Mouse (Mus musculus) urinary bladder, postnatal 14 days (tissue): ENCODE measurements around the gene Nrg4.
"Not testable (repeated sequence)": the region's sequence is repeated elsewhere in the genome, so short reads cannot be mapped to it uniquely, and the experiment has no call there.

Experiments used
- DNase-seq: peaks from one replicate; pipeline ENCODE4 v3.0.0; 2021; ENCODE audit warnings: low spot score

Gene Nrg4

DNA sequence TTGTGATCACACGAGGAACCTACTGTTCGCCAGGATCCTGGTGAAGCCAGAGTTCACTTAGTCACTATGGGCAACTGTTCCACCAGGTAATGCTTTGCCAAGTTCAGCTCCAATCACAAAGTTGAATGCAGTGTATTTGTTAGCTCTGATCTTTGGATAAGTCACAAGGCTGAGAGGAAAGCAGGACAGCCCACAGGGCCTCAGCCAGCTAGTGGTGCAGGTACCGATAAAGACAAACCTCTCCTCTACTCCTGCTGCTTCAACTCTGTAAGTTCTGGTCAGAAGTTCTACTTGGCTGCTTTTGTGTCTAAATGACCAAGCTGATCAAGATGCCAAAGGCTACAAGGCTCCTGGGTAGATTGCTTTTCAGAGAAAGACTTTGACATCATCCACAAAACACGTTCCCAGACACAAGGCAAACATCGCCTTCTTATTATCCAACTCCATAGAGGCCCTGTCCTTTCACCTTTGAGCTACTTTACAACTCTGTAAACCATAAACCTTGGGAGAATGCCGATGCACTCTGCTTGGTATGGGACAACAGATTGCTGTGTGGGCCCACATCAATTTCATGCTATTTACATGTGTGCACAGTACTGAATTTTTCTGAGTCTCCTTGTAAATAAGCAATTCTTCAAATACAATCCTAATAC lies 75.9 kb downstream of the Nrg4 start:
- no peak for DNase-seq

DNA sequence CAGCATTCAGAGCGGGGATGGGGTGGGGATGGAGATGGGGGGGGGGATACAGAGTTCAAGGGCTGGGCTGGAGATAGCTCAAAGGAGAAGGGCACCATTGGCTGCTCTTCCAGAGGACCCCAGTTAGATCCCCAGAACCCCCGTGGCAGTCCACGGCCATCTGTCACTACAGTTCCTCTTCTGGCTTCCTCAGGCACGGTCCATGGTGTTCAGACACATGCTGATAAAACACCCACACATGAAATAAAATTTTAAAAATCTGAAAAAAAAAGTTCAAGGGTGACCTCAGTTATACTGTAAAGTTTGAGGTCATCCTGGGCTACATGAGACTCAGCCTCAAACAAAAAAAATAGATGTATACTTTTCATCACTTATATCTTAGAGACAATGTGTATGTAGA lies 78.2 kb downstream of the Nrg4 start:
- no peak for DNase-seq

DNA sequence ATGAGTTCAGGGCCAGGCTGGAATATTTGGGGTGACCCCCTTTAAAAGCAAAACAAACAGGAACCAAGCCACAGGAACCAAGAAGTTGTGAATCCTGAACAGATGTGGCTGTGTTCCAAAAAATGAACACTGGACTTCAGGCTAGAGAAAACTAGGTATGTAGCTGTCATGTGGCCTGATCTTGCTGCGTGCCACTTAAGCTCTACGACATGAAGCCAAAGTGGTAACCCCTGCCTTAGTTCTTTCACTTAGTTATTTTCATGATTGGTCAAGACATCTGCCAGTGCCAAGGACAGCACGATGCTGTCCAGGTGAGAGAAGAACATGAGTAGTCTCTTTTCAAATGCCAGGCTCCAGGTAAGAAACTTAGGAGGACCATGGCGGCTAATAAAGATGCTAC lies 79.7 kb downstream of the Nrg4 start:
- DNase-seq: no peak

DNA sequence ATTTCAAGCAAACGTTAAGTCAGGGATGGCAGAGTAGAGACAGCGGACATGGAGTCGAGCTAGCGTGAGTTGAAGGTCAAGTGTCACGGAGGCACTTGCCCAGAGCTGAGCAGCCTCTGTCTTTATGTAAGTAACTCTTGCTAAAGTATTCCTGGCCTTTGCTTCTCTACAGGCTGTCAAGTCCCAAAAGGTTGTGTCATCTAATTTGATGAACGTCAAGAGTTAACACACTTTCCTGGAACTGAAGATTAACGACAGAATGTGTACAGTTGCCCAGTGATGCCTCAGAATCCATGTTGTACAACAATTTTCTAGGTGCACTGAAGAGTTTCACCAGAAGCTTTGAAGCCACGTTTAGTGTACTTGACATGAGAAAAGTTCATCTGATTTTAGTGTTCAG lies 80.2 kb downstream of the Nrg4 start:
- no peak for DNase-seq

DNA sequence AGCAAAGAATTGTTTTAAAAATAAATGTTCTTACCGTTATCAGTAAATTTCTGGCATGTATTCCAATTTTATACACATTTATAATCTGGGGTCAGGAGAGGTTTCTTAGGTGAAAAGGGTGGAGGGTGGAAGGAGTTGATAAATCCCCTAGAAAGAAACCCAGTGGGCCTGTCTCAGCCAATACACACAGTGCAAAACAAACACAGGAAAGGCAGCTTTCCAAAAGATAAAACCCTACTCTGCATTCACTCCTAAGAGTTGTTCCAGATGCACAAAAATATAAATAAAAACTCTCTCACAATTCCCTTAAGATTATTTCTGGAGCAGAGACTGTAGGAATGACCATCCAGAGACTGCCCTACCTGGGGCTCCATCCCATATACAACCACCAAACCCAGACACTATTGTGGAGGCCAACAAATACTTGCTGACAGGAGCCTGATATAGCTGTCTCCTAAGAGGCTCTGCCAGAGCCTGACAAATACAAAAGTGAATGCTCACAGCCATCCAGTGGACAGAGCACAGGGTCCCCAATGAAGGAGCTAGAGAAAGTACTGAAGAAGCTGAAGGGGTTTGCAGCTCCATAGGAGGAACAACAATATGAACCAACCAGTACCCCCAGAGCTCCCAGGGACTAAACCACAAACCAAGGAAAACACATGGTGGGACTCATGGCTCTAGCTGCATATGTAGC lies 81.4 kb downstream of the Nrg4 start:
- DNase-seq: not testable (repeated sequence)

DNA sequence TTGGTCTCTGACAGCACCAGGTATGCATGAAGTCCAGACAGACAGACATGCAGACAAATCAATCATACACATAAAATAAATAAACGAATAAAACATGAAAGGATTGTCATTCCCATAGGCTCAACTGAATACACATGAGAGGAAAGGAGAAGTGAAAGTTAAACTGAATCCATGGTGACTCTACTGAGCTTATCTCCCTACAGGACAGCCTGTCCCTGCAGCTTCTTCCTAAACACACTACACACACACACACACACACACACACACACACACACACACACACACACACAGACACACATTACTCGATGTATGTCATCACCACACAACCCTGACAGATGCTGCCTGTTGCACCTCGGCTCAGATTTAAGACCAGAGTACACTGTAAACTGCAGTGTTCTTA lies 82.6 kb downstream of the Nrg4 start:
- no peak for DNase-seq

DNA sequence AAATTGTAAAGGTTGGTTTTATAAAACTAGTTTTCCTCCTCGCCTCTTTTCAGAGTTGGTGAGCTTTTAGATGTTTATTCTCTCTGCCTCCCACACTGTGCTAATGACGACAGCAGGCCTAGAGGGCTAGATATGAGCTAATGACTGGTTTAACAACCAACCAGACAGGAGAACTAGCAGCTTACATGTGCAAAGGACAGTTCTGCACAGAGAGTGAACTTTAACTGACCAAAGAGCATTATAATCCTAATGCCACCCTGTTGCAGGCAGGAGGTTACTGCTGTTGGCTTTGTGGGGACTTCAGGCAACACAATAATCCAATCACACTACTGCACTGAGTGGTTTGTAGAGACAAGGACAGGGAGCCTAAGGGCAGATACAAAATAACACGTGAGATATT lies 83.4 kb downstream of the Nrg4 start:
- no peak for DNase-seq

DNA sequence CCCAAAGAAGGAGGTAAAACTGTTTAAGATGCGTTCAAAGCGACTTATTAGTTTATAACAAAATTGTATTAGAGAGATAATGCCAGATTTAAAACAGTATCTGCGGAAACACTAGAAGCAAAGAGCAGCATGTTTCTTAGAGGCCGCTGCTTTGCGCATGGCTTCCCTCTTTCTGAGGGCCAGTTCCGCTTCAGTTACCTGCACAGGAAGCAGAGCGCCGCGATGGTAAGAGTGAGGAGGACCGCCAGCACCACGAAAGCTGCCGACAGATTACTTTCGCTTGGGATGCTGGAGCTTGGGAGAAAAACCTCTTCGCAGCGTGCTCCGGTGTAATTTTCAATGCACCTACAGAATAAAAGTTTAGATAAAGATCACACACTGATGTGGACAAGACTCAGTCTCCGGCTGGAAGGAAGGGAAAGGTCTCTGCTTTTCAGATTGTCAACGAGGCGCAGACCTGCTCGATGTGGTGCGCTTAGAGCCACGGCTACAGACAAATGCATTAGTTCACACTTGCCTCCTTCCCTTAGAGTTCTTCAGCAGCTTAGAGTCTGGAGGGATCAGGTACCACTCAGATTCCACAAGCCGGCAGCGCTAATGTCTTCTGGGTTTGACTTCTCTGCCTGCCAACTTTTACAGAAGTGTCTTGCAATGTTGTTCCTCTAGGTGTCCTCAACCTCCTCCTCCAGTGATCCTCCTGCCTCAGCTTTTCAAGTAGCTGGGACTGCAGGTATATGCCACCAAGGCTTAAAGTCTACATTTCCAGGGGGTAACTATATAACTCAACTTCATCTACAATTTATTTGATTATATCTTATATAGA lies 84.6 kb downstream of the Nrg4 start:
- no peak for DNase-seq

DNA sequence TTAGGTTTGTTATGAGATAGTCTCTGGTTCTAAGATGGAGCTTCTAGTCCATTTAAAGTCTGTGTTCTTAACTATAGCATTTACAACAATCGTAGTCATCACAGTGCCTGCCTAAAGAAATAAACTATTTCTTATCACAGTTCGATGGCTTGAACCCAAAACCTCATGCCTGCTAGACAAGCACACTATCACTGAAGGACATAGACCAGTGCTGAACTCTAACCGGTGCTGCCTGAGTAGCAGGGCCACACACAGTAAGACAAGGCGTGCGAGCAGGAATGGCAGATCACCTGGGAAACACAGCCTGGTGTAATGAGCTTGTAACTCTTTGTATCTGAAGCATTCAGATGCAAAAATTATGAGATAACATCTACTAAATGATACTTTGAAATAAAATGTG lies 85.8 kb downstream of the Nrg4 start:
- no peak for DNase-seq

DNA sequence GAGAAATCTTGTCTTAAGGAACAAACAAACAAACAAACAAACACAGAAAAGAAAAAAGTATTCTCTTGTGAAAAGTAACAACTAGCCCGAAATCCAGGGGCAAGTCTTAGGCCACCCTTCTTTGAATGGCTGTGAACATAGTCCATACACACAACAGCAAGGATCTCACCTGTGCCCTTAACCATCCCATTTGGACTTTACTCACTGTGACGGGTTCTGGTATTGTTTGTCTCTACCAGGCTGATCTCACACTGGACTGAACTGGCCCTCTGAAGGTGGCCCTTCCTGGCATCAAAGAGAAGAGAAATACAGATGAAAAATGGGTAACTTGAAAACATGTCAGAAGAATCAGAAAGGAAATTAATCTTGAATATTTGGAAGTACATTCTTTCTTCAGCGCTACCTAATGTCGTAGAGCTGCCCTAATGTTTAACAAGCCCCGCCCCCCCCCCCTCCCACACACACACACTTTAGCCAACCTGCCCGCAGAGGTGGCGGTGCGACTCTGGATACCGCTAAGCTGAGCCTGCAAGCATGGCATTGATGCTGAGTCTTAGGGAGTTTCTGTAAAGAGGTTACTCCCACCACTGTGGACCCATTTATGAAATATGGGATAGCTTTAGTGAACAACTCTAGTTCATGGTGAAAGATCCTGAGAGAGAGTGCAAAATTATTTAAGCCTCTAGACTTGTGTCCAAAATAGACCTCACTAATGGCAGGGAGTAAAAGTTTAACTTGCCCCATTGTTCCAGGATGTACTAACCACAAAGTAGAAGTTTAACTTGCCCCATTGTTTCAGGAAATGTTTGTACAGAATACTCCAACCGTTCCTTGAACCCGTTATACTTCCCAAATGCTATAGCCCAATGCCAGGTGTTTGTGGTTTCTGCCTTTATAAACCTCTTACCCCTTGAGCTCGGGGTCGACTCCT lies 90.1 kb downstream of the Nrg4 start:
- DNase-seq: no peak

DNA sequence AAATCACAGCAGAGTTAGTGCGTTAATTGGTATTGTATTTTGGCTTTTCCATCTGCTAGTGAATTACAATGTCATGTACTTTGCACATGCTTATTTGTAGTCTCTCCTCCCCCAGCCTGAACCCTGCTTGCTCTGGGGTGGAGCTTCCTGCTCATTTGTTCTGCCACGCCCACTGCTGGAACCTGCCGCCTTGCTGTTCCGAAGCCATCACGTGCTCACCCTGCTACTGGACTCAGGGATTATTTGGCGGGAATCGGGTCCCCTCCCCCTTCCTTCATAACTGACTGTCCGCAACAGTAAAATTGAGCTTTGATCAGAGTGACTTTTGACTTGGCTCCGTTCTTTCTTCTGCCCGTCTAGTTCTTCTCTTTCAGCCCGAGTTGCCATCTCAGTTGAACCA lies 93.6 kb downstream of the Nrg4 start:
- not testable (repeated sequence) for DNase-seq

DNA sequence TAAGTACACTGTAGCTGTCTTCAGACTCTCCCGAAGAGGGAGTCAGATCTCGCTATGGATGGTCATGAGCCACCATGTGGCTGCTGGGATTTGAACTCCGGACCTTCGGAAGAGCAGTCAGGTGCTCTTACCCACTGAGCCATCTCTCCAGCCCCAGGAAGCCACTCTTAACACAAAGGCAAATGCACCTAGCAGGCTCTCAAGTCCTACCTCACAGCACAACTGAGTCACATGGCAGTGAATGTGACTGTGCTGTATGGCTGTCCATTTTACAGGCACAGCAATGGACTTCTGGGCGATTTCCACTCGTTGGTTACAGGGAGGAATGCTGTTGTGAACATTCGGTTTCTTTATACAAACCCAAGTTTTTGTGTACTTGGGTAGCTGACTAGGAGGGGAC lies 94.1 kb downstream of the Nrg4 start:
- DNase-seq: no peak

DNA sequence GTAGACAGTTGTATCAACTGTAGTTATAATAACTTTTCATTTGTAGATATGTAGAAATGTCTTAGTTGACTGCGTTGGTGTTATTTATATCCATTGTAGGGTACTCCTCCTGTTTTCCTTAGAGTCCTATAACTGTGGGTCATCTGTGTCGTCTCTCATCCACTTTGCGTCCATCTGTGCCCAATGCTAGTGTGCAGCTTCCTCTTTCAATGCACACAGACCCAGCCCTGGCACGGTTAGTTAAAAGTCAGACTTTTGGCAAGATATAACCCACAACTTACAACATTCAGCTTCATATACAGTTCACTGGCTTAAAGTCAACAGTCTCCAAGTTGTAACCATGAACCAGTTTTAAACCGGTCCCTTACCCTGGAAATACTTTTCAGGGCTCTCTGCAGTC lies 94.5 kb downstream of the Nrg4 start:
- DNase-seq: no peak

DNA sequence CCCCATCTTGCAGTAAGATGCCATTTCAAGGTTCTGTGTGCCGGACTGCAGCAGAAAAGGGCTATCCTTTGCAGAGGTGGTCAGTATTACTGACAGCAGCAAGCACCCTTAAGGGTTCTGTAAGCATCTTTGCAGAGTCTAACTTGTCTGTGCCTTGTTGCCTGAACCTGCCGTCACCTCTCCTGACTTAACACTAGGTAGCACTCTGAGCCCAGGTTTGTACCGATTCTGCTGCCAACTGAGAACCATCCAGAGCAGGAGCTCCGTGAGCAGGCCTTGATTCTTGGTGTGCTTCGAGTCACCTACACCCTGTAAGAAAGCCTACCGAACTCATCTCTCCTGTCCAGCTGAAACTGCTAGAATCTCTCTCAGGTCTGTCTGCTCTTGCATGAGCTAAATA lies 95.1 kb downstream of the Nrg4 start:
- DNase-seq: no peak

DNA sequence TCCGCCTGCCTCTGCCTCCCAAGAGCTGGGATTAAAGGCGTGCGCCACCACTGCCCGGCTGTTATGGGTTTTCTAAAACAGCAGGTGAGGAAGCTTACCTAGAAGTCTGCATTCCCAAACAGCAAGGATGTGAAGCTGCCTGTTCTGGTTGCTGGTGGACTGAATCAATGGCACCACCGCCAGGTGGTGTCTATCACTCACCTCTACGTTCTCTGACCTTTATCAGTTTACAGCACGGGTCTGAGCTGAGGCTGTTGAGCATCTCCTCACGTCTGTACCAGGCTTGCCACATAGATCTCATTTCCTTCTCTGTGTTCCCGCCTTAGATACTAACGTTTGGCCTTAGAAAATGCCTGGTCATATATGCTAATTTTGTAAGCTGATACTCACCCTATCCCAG lies 97.6 kb downstream of the Nrg4 start:
- no peak for DNase-seq

DNA sequence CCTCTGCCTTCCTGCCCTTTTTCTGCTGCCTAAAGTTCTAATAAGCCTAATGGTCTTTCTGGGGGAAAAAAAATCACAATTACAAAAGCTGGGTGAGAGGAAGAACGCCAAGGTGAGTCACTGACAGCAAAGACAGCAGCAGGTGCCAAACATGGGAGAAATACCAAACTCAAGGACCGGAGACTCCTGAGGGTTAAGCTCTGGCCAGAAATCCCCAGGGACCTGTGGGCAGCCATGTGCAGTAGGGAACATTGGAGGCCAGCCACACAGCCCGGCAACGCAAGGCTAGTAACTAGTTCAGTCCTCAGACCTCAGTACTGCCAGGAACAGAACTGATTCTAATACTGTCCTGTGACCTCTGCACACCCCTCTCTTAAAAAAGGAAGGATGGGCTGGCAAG lies 98.5 kb downstream of the Nrg4 start:
- no peak for DNase-seq

DNA sequence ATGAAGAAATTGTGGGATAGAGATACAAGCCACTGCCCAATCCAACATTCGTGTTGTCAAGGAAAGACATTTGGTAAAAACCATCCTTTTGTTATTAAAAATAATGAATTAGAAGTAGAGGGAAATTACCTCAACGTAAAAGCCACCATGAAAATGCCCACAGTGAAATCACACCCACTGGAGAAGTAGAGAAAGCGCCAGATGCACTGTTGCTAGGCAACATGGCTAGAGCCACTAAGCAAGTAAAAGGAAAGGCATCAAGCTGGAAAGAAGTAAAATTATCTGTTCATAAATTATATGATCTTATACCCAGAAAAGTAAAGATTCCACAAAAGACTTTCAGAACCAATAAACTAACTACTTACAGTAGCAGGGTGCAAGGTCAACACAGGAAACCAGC lies 100.4 kb downstream of the Nrg4 start:
- DNase-seq: no peak

DNA sequence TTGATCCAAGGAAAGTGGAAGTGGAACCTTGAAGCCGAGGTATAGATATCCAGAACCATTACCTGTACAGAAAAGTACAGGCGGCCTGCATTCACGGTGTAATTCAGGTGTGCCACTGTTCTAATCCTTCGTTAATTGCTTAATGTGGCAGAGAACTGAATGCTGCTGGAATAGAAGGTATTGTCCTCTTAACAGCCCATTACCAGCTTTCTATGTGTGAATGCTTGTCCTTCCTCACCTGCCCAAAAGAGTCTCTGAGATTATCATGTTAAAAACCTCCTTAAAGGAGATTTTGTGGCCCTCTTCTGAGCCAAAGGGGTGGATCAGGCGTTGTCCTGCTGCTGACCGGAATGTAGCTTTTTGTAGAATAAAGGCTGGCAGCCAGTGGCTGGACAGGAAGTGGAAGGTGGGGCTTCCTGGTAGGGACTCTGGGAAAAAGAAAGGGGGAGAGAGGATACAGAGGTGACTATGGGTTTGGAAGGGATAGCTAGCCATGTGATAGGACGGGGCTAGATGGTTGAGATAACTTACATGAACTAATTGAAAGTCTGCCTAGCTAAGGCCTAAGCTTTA lies 101.4 kb downstream of the Nrg4 start:
- no peak for DNase-seq

DNA sequence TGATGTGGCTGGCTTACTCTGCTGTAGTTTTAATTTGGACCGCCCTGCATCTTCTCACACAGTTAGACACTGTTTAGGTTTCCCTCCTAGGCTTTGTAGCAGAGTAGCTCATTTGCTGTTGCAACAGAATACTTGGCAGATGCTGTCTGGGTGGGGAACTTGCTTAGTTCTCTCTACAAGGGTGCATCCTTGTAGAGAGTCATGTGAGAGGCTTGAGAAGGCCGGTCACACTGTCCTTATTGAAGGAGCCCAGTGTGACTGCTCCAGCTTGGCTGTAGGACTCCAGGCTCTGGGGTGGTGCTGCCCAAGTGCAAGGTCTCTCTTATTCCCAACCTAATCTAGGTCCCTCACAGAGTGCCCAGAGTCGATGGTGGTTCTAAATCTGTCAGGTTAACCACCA lies 109.3 kb downstream of the Nrg4 start:
- DNase-seq: no peak

DNA sequence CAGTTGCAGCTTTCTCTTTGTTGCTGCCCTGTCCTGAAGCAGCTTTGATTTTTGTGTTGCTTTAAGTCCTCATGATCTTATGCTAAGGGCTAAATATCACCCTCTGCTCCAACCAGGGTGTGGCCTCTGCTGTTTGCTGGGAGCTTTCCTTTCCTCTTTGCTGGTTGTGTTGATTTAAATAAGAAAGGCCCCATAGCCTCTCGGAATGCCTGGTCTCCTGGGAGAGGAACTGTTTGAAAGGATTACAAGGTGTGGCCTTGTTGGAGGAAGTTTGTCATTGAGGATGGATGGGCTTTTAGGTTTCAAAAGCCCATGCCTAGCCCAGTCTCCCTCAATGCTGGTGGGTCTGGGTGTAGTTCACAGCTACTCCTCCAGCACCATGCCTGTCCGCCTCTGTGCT lies 110.6 kb downstream of the Nrg4 start:
- no peak for DNase-seq

DNA sequence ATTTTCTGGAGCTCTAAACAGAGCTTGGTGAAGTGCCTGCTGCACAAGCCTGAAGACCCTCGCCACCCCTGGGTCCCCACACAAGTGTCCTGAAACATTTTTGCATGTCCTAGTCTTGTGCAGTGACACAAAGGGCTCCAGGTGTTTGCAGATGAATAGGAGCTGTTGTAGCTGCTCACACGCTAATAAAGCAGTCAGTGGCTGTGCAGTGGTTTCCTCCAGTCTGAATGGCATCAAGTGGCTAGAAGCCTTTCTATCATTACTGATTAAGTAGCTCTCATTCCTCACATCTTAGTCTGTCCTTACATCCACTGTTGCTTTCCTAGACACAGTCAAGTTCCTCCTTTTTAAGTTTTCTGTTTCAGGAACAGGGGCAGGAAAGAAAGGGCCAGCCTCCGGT lies 111.0 kb downstream of the Nrg4 start:
- no peak for DNase-seq

DNA sequence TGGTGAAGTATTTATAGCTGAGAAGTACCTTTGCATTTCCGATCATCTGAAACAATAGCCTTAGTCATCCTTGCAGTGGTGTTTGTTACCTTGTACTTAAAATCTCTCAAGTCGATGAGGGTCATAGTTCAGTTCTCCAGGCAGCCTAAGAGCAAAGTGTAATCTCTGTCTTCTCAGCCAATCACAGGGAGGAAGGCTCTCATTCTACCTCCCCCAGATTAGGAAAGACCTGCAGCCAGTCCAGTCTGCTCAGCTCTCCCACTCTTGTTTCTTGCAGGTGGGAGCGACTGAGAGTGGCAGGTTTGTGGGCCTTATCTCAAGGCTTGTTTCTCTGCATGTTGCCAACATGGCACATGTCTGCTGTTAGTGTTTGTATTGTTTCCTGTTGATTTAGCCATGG lies 111.6 kb downstream of the Nrg4 start:
- no peak for DNase-seq
